Mouse (Mus musculus) neural tube, embryonic 15.5 days (tissue): Measurements from ENCODE around the gene Gm11168. TPM values are rescaled to one million over a fixed set of nuclear protein-coding genes. Genes with fewer than 3 reads are reported as not detected.
"Not testable (repeated sequence)": the region's sequence is repeated elsewhere in the genome, so short reads cannot be mapped to it uniquely, and the experiment has no call there.

Experiments used
- ATAC-seq: fragments of 200-750 bp; cut with Nextera tagmentation; 2 replicates; pipeline ENCODE4 v1.8.0; 2017; ENCODE audit warnings: mild to moderate bottlenecking, moderate TSS enrichment, moderate library complexity; ENCODE audit not compliant: low FRiP score
- H3K27ac ChIP-seq: fragments of 300-500 bp; sonication (generic); replicated peaks from 2 replicates; pipeline ENCODE4 v1.5.1; 2015; ENCODE audit warnings: mild to moderate bottlenecking, inconsistent platforms
- H3K27me3 ChIP-seq: fragments of 300-500 bp; sonication (generic); replicated peaks from 2 replicates; pipeline ENCODE4 v1.6.1; 2015; ENCODE audit warnings: inconsistent platforms
- H3K36me3 ChIP-seq: fragments of 300-500 bp; sonication (generic); 2 replicates; pipeline ENCODE4 v1.6.1; 2015; ENCODE audit warnings: inconsistent platforms
- H3K4me1 ChIP-seq: fragments of 300-500 bp; sonication (generic); 2 replicates; pipeline ENCODE4 v1.6.1; 2015; ENCODE audit warnings: inconsistent platforms
- H3K4me2 ChIP-seq: fragments of 300-500 bp; sonication (generic); 2 replicates; pipeline ENCODE4 v1.6.1; 2015; ENCODE audit warnings: inconsistent platforms, mild to moderate bottlenecking, moderate library complexity
- H3K4me3 ChIP-seq: fragments of 300-500 bp; sonication (generic); replicated peaks from 2 replicates; pipeline ENCODE4 v1.5.1; 2015; ENCODE audit warnings: mild to moderate bottlenecking, inconsistent platforms
- H3K9ac ChIP-seq: fragments of 300-500 bp; sonication (generic); replicated peaks from 2 replicates; pipeline ENCODE4 v1.6.1; 2015; ENCODE audit warnings: mild to moderate bottlenecking, inconsistent platforms
- H3K9me3 ChIP-seq: fragments of 300-500 bp; sonication (generic); replicated peaks from 2 replicates; pipeline ENCODE4 v1.6.1; 2016; ENCODE audit warnings: inconsistent platforms
- WGBS: fragments of 180-500 bp; shearing (Covaris S2); methylation state at CpG from one replicate; pipeline ENCODE4 v1.1.7; 2015; ENCODE audit warnings: mixed read lengths; 5-methylcytosine and 5-hydroxymethylcytosine counted together
- microRNA-seq: library from miRNA; unstranded; fragments of <30 nt; microRNA quantifications from one replicate; pipeline ENCODE4, GENCODE M21; 2017
- polyA plus RNA-seq: library from polyadenylated mRNA; unstranded; fragments of >200 nt; fragmentation: Nextera tagmentation; extraction: Ambion mirVana; gene quantifications from 2 replicates; pipeline ENCODE4 v1.2.1, GENCODE M21; 2015

The Gm11168 gene
- polyA plus RNA-seq, 1 experiment from 2014 or later = not detected

GRCm38 (mm10) chr9:3027200-3027599 lies 24.1 kb downstream of the Gm11168 start:
- 72% methylated on average over 9 of the region's 9 CpGs for WGBS
- not testable (repeated sequence) for H3K27ac ChIP-seq, H3K36me3 ChIP-seq, H3K9me3 ChIP-seq, H3K4me1 ChIP-seq, H3K9ac ChIP-seq, ATAC-seq, H3K4me3 ChIP-seq, H3K4me2 ChIP-seq, H3K27me3 ChIP-seq

GRCm38 (mm10) chr9:3029276-3030000 lies 26.3 kb downstream of the Gm11168 start:
- not testable (repeated sequence) for ATAC-seq, H3K9me3 ChIP-seq
- WGBS = 65% methylated on average over 13 of the region's 16 CpGs

GRCm38 (mm10) chr9:3030677-3031318 lies 27.7 kb downstream of the Gm11168 start:
- not testable (repeated sequence) for H3K9ac ChIP-seq, ATAC-seq, H3K27me3 ChIP-seq, H3K36me3 ChIP-seq, H3K4me2 ChIP-seq, H3K4me3 ChIP-seq, H3K4me1 ChIP-seq, H3K27ac ChIP-seq, H3K9me3 ChIP-seq
- 61% methylated on average over 2 of the region's 10 CpGs for WGBS

More at GRCm38 (mm10) chr9:3029276-3030000, 26.3 kb downstream of the Gm11168 start:
- not testable (repeated sequence) for H3K9ac ChIP-seq, H3K27ac ChIP-seq, H3K36me3 ChIP-seq, H3K4me1 ChIP-seq, H3K4me2 ChIP-seq, H3K27me3 ChIP-seq, H3K4me3 ChIP-seq

- H3K27me3 ChIP-seq, ATAC-seq, H3K4me3 ChIP-seq, H3K4me1 ChIP-seq, H3K27ac ChIP-seq, H3K9me3 ChIP-seq, H3K4me2 ChIP-seq, H3K36me3 ChIP-seq, H3K9ac ChIP-seq: not testable (repeated sequence)
- WGBS = 38% methylated on average over 1 of the region's 8 CpGs
These were observed 31.2 kb downstream of the Gm11168 start, which contains the start of gene Gm17535 for GRCm38 (mm10) chr9:3034299-3034698. Gene Gm17535, plus strand, starts transcription at chr9:3034599.

- not testable (repeated sequence) for H3K36me3 ChIP-seq, H3K4me2 ChIP-seq, H3K4me3 ChIP-seq, H3K4me1 ChIP-seq, H3K27ac ChIP-seq, H3K9ac ChIP-seq, H3K27me3 ChIP-seq, H3K9me3 ChIP-seq, ATAC-seq
- WGBS = 81% methylated on average over 8 of the region's 8 CpGs
These were observed 33.4 kb downstream of the Gm11168 start, which contains the start of gene Gm10715 for GRCm38 (mm10) chr9:3036577-3036976. Gene Gm10715, plus strand, starts transcription at chr9:3036877.

- H3K9me3 ChIP-seq, H3K36me3 ChIP-seq, H3K4me2 ChIP-seq, H3K4me3 ChIP-seq, H3K27ac ChIP-seq, ATAC-seq, H3K27me3 ChIP-seq, H3K9ac ChIP-seq, H3K4me1 ChIP-seq: not testable (repeated sequence)
- WGBS = 74% methylated on average over 4 of the region's 4 CpGs
These were observed 35.0 kb downstream of the Gm11168 start for GRCm38 (mm10) chr9:3038161-3038560.

Small RNA genes lying within 50 kb of the gene (microRNA-seq; reads per million reads assigned to microRNA genes)
- not detected for gene Mir101c

Other genes with a start within 250 kb of the Gm11168 start
- not detected in 2 replicates for gene Gm10722, start 2.4 kb upstream of the Gm11168 start, polyA plus RNA-seq
- 0.56 TPM in 1 of 2 replicates, not detected in the other for gene Gm10721, start 9.8 kb downstream of the Gm11168 start, polyA plus RNA-seq
- gene Gm10720, start 12.3 kb downstream of the Gm11168 start, polyA plus RNA-seq = not detected in 2 replicates
- gene Gm10719, start 14.1 kb downstream of the Gm11168 start, polyA plus RNA-seq = 0.27 and 0.29 TPM in 2 replicates
- 0.68 TPM in 1 of 2 replicates, not detected in the other for gene Gm10718, start 20.2 kb downstream of the Gm11168 start, polyA plus RNA-seq
- gene Gm10717, start 22.1 kb downstream of the Gm11168 start, polyA plus RNA-seq = 0.33 and 0.37 TPM in 2 replicates
- gene Gm17535, start 31.3 kb downstream of the Gm11168 start, polyA plus RNA-seq = not detected in 2 replicates
- gene Gm10715, start 33.5 kb downstream of the Gm11168 start, polyA plus RNA-seq = not detected in 2 replicates